Mouse (Mus musculus) G1E (cell line): ENCODE data around the gene Asphd1. TPM values are rescaled to one million over a fixed set of nuclear protein-coding genes. Genes with fewer than 3 reads are reported as not detected.

Source experiments
- ATAC-seq: 2 replicates; pipeline ENCODE4 v1.8.0; 2016; ENCODE audit warnings: mild to moderate bottlenecking; ENCODE audit not compliant: insufficient number of reproducible peaks, poor library complexity, low FRiP score, severe bottlenecking; ENCODE audit errors: extremely low read depth
- DNase-seq: peaks from one replicate; pipeline ENCODE4 v3.0.0; 2012; ENCODE audit warnings: low spot score
- H3K27me3 ChIP-seq: 2 replicates; pipeline ENCODE4 v1.6.1; 2012; ENCODE audit warnings: mild to moderate bottlenecking, low read length, inconsistent platforms; ENCODE audit not compliant: insufficient read depth
- H3K36me3 ChIP-seq: replicated peaks from 2 replicates; pipeline ENCODE3; 2012; ENCODE audit warnings: mild to moderate bottlenecking, inconsistent platforms
- H3K4me1 ChIP-seq: 2 replicates; pipeline ENCODE4 v1.6.1; 2012; ENCODE audit warnings: low read depth, low read length, inconsistent platforms, mixed read lengths; ENCODE audit not compliant: insufficient read depth
- H3K4me3 ChIP-seq: 2 replicates; pipeline ENCODE4 v1.5.1; 2012; ENCODE audit warnings: low read depth, mild to moderate bottlenecking, inconsistent platforms, low read length, moderate library complexity, mixed read lengths
- H3K9me3 ChIP-seq: replicated peaks from 2 replicates; pipeline ENCODE4 v1.6.1; 2012; ENCODE audit warnings: inconsistent platforms
- CTCF ChIP-seq: IDR thresholded peaks from 2 replicates; pipeline ENCODE4 v1.5.1; 2012; ENCODE audit warnings: low read depth, low read length, inconsistent platforms, mixed read lengths
- GATA1 ChIP-seq: IDR thresholded peaks from 2 replicates; pipeline ENCODE4 v1.6.1; 2012; ENCODE audit warnings: borderline replicate concordance, low read length, inconsistent platforms, mixed read lengths
- GATA2 ChIP-seq: IDR thresholded peaks from 2 replicates; pipeline ENCODE4 v1.6.1; 2012; ENCODE audit warnings: low read depth, low read length, inconsistent platforms, borderline replicate concordance
- POLR2AphosphoS5 ChIP-seq: IDR thresholded peaks from 2 replicates; pipeline ENCODE4 v1.6.1; 2012; ENCODE audit warnings: low read depth, low read length, inconsistent platforms; ENCODE audit not compliant: insufficient replicate concordance
- TAL1 ChIP-seq: conservative IDR thresholded peaks from 2 replicates; pipeline ENCODE4 v1.6.1; 2012; ENCODE audit warnings: low read depth, low read length, inconsistent platforms, mixed read lengths
- polyA plus RNA-seq: library from polyadenylated mRNA; stranded (reverse); fragments of >175 nt; gene quantifications from 2 replicates; pipeline ENCODE4 v1.2.3, GENCODE M21; 2012
- total RNA-seq, 2 experiments: library from RNA; stranded (forward) in 1 of 2; stranded (reverse) in 1 of 2; fragments of 200-1000 nt in 1 of 2; fragments of >200 nt in 1 of 2; fragmentation: Nextera tagmentation in 1 of 2; gene quantifications; 2 replicates each; pipeline ENCODE4 v1.2.3; 2014 to 2017

The Asphd1 gene
- total and polyA plus RNA-seq, 3 experiments: not detected

- DNase-seq (no peak), ATAC-seq (no peak)
- Histone ChIP-seq H3K4me3 (peak overlapping the region; percentile 92), H3K27me3 (peaks cover 8% of the 10 kb centered on the region), H3K9me3 (no peaks in the 10 kb centered on the region), H3K4me1 (peaks cover 41% of the 10 kb centered on the region), H3K36me3 (peaks cover 31% of the 10 kb centered on the region)
- TF ChIP-seq GATA2 (no peak), TAL1 (no peak), GATA1 (no peak), POLR2AphosphoS5 (no peak), CTCF (no peak)
Observed at GRCm38 (mm10) chr7:126975493-126975892, 26.1 kb upstream of the Asphd1 start.

- Histone ChIP-seq H3K27me3 (peaks cover 17% of the 10 kb centered on the region; the same call in 1 of the 2 replicates), H3K36me3 (no peaks in the 10 kb centered on the region), H3K4me3 (no peak overlapping the region), H3K4me1 (no peaks in the 10 kb centered on the region), H3K9me3 (no peaks in the 10 kb centered on the region)
- TF ChIP-seq GATA2: no peak
- no peak for TF ChIP-seq GATA1
- no peak for TF ChIP-seq CTCF
- no peak for TF ChIP-seq POLR2AphosphoS5
- TF ChIP-seq TAL1: no peak
- ATAC-seq (no peak), DNase-seq (no peak)
Observed at GRCm38 (mm10) chr7:126967361-126967760, 18.0 kb upstream of the Asphd1 start.

- H3K9me3 ChIP-seq: no peaks in the 10 kb centered on the region
- no peaks in the 10 kb centered on the region for H3K36me3 ChIP-seq
- peaks cover 15% of the 10 kb centered on the region; the same call in 1 of the 2 replicates for H3K27me3 ChIP-seq
- no peaks in the 10 kb centered on the region for H3K4me1 ChIP-seq
- ATAC-seq: no peak
- TF ChIP-seq GATA2 (no peak), TAL1 (no peak), POLR2AphosphoS5 (no peak)
- H3K4me3 ChIP-seq: no peak overlapping the region
- no peak for DNase-seq
Observed at GRCm38 (mm10) chr7:126965568-126965967, 16.2 kb upstream of the Asphd1 start.

GRCm38 (mm10) chr7:126963548-126964286, 14.3 kb upstream of the Asphd1 start:
- H3K27me3 ChIP-seq: peaks cover 14% of the 10 kb centered on the region; the same call in 1 of the 2 replicates
- peaks cover 7% of the 10 kb centered on the region for H3K4me1 ChIP-seq
- peak; percentile 63 for DNase-seq
- TF ChIP-seq POLR2AphosphoS5 (no peak), TAL1 (no peak), GATA2 (no peak), CTCF (no peak), GATA1 (no peak)
- H3K4me3 ChIP-seq: no peak overlapping the region
- no peaks in the 10 kb centered on the region for H3K9me3 ChIP-seq
- ATAC-seq: no peak
- no peaks in the 10 kb centered on the region for H3K36me3 ChIP-seq

DNA sequence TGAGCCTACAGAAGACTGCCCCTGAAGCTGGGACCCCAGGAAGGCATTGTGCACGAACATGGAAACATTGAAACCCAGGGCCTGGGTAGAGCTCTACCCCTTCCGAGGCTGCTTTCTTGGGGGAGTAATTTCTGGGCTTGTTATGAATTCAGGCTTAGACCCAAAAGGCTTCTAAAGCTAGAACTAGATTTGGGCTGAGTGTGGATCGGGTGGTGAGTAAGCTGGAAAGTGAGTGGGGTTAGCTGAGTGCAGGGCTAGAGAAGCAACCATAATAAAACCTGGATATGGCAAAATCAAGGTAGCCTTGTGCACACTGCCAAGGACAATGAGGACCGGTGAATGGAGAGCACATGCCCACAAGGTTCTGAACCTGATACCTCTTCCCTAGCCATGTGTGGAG, 12.6 kb upstream of the Asphd1 start:
- H3K36me3 ChIP-seq: no peaks in the 10 kb centered on the region
- peaks cover 7% of the 10 kb centered on the region for H3K4me1 ChIP-seq
- peaks cover 18% of the 10 kb centered on the region; the same call in 1 of the 2 replicates for H3K27me3 ChIP-seq
- H3K9me3 ChIP-seq: no peaks in the 10 kb centered on the region
- no peak for DNase-seq
- no peak for ATAC-seq
- no peak for TF ChIP-seq GATA2
- TF ChIP-seq CTCF: no peak
- TF ChIP-seq GATA1: no peak
- no peak for TF ChIP-seq TAL1
- no peak for TF ChIP-seq POLR2AphosphoS5
- no peak overlapping the region for H3K4me3 ChIP-seq

DNA sequence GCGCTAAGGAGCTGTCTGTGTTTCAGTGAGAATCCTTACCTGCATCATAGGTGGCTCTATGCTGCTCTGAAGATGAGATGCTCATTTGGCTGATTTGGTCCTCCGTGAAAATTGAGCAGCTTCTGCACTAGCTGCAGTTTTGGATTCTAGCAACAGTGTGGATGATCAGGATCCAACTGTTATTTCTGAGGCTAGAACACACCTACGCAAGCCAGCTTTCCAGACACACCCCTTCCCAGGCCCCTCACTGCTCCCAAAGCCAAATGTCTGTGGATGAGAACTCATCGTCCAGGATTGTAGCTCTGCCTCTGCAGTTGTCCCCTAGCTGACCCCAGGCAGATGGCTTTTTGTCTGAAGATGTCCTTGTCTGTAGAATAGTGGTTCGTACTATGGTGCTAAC, 11.7 kb upstream of the Asphd1 start:
- no peak for TF ChIP-seq CTCF
- TF ChIP-seq GATA1: no peak
- no peak for TF ChIP-seq POLR2AphosphoS5
- TF ChIP-seq TAL1: no peak
- no peak for TF ChIP-seq GATA2
- peaks cover 7% of the 10 kb centered on the region for H3K4me1 ChIP-seq
- ATAC-seq: no peak
- no peaks in the 10 kb centered on the region for H3K36me3 ChIP-seq
- H3K27me3 ChIP-seq: peaks cover 13% of the 10 kb centered on the region; the same call in 1 of the 2 replicates
- no peaks in the 10 kb centered on the region for H3K9me3 ChIP-seq
- no peak for DNase-seq
- H3K4me3 ChIP-seq: no peak overlapping the region
